Mouse (Mus musculus): ENCODE measurements around the gene 4930595M18Rik.

DNA sequence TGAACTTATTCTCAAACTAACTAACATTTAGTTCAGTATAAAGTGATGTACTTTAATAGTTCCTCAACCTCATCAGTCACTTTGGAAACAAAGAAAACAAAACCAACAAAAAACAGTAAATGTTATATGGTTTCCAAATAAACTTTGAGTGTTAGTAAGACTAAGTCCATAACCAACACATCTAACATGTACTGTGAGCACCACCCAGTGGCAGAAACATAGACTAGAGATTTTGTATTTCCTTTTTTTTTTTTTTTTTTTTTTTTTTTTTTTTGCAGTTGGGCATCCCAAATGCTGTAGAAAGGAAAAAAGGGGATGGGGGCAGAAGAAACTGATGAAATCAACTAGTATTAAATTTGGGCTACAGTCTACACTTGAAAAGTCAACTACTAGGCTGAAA is 14.6 kb upstream of the 4930595M18Rik start:
- TF ChIP-seq CTCF (IDR thresholded peaks at IDR 0.05; ENCODE audit: insufficient read depth, low read depth, low read length) (no peak), POLR2A (IDR thresholded peaks at IDR 0.05; ENCODE audit: insufficient read depth, low read depth, low read length) (no peak)

Data from olfactory bulb, adult 2 months (tissue).